Mouse (Mus musculus): ENCODE results near the gene Slc35b1.

- TF ChIP-seq POLR2A (IDR thresholded peaks at IDR 0.05; ENCODE audit: extremely low read depth, insufficient read depth, low read length) (no peak), CTCF (IDR thresholded peaks at IDR 0.05; ENCODE audit: extremely low read depth, insufficient read depth, low read length) (no peak)
These were observed 21.3 kb downstream of the Slc35b1 start for GRCm38 (mm10) chr11:95405771-95406170.

Measured in cortical plate, adult 2 months (tissue).